Mouse (Mus musculus) hematopoietic stem cell, adult 5-6 weeks (primary cell): ENCODE data around the gene Rtl5. TPM values are rescaled to one million over a fixed set of nuclear protein-coding genes. Genes with fewer than 3 reads are reported as not detected.

Experiments used
- ATAC-seq, 2 experiments: fragments of 125-278 bp in 1 of 2; replicated peaks in 1 of 2; 2 replicates each; pipeline ENCODE4 v1.8.0; 2016 to 2017; ENCODE audit warnings: inconsistent platforms in 2 of 2, mild to moderate bottlenecking in 2 of 2, moderate number of reproducible peaks in 2 of 2, low read depth in 1 of 2, moderate TSS enrichment in 1 of 2; ENCODE audit not compliant: low FRiP score in 2 of 2, poor library complexity in 2 of 2, severe bottlenecking in 2 of 2, insufficient read depth in 1 of 2, low TSS enrichment in 1 of 2
- total RNA-seq: library from RNA; stranded (forward); fragments of 172-1452, 232-1000 nt; gene quantifications from 2 replicates; pipeline ENCODE4 v1.2.3, GENCODE M21; 2017

Rtl5 gene
- total RNA-seq, 1 experiment from 2014 or later = 9.9 TPM

DNA sequence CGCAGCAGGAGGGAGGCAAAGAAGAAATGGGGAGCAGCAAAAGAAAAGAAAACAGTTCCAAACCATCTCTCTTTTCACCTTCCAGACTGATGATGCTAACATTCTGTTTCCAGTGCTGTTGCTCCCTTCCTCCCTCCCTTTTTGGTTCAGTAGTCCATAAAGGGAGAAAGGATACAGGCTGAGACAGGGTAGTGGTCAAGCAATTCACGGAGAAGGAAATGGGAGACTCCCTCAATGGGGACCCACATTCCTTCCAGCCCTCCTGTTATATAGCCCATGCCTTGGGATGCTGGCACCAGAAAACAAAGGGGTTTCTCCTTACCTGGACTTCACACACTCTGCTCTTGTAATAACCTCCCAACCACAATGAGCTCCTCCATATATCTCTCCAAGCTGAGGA is 413 bp upstream of the Rtl5 start:
- no peak for ATAC-seq

DNA sequence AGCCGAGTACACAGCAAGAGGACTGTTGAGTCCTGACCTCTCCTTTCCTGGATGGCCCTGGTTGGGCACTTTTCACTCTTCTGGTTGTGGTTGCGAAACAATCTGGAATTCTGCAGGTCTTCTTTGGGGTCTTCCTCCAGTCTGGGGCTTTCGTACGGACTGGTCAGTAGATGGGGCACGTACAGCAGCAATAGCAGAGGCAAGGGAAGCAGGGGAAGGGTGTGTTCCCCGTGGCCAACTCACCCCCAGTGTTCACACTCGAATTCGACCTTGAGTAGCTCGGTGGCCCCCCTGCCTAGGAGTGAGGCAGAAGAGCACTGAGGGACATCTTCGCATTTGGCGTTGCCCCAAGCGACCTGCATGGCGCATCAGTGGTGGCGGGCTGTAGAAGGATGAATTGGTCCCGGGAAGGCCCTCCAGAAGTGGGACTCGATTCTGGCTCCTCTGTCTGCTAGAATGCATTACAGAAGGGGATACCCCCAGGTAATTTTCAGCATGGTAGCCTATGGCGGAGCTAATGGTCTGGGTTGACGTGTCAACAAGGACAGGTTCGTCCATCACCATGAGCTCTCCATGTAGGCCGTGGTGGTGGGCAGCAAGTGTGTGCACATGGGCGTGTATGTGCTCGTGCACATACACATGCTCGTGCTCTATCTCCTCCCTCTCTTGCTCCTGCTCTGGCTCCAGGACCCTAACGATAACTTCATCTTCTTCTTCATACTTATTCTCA is 2.1 kb downstream of the Rtl5 start:
- ATAC-seq = no peak

DNA sequence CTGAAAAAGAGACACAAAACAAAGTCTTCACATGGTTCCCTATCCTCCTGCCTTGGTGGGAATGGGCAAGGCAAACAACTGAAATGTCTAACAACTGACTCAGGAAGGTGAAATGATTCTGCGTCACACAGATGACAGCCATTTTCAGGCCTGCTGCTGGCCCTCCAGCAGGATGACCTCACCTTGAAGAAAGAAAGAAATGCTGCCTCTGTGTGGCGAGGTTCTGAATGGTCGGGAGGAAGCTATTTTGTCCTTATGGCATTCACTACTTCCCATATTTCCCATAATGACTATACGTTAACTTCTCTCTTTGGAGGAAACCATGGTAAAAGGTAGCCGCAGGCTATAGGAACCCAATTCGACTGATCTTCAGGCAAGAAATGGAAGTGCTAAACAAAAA is 4.0 kb downstream of the Rtl5 start:
- ATAC-seq = no peak

DNA sequence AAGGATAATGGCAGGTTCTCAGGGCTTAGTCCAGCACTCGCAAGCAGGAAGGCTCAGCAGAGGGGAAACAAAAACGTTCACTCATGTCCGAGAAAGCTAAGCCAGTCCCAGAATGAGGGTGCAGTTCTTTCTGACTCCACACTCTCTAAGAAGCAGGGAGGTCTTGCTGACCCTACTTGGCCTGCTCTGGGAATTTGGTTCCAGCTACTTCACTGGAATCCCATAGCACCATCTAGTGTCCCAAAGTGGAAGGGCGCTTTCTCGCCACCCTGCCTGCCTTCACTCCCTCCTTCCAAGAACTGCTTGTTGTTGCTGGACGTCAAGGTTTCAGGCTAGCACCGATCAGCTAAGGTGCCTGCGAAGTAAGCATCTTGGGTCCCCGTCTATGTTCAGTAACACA is 5.0 kb downstream of the Rtl5 start:
- ATAC-seq = peak in 1 of 2 experiments; percentile 46; a peak in 1 of 4 replicates

DNA sequence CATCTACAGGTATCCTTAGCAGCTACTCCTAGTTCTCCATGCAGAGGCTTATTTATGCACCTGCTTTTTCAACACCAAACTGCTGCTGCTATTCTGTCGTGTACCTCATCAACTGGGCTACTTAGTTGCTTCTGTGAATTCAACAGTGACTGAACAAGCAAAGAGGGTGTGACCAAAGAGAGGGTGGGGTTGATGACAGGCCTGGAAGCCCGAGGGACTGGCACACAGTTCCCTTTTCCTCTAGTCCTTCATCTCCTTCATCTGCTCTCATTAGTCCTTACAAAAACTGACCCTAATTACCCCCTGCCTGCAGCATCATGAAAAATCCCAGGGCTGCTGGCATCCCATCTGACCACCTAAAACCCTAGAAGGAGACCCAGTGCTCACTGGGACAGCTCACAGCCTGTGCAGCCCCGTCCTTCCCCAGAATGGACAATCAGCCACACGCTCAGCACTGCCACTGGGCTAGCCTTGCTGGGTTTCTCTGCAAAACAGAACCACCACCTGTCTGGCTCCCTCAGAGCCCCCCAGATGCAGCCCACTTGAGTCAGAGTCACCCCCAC is 5.8 kb downstream of the Rtl5 start:
- ATAC-seq = no peak

- no peak for ATAC-seq
These were observed 7.0 kb downstream of the Rtl5 start for GRCm38 (mm10) chrX:102064062-102064461.

GRCm38 (mm10) chrX:102060891-102061290 is 10.2 kb downstream of the Rtl5 start:
- peak; percentile 93 to 95 for ATAC-seq

DNA sequence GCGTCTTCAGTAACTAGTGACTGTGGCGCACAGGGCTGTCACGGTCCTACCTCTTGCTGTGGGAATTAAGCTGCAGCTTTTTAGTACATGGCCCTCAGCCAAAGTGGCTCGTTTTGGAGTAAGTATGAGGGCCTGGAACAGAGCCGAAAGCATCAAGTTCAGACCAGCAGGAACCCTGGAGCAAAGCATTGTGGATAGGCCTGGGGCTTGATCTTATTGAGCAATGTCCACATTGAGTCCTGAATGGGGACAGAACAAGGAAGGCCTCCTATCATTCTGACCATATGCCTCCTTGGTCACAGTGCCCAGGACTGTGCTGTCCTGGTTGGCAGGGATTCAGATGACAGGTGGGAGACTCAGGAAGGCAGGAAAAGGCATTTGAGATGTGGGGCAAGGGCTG is 10.9 kb downstream of the Rtl5 start:
- ATAC-seq = no peak

GRCm38 (mm10) chrX:102059437-102059836 is 11.7 kb downstream of the Rtl5 start:
- peak in 1 of 2 experiments; percentile 58; a peak in 1 of 4 replicates for ATAC-seq

GRCm38 (mm10) chrX:102054009-102054408 is 17.1 kb downstream of the Rtl5 start:
- peak in 1 of 2 experiments; percentile 48; a peak in 1 of 4 replicates for ATAC-seq

GRCm38 (mm10) chrX:102053371-102053770 is 17.7 kb downstream of the Rtl5 start:
- ATAC-seq = peak in 1 of 2 experiments; percentile 51; a peak in 1 of 4 replicates

DNA sequence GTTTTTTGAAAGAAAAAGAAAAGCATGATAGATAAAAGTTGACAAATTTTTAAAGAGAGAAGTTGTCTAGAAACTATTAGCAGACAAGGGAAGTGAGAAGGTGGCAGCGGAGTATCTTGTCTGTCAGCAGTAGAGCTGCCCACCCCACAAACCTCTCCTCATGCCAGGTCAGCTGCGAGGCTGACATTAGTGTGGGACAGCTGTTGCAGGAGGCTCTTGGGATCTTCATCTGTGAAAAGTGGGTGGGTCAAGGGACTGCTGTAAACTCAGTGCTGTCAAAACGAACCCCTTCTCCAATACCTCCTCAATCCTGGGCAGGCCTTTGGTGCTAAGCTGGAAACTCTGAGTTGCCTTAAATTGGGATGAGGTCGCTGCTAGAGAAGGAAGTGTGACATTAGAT is 19.9 kb downstream of the Rtl5 start:
- ATAC-seq = no peak

DNA sequence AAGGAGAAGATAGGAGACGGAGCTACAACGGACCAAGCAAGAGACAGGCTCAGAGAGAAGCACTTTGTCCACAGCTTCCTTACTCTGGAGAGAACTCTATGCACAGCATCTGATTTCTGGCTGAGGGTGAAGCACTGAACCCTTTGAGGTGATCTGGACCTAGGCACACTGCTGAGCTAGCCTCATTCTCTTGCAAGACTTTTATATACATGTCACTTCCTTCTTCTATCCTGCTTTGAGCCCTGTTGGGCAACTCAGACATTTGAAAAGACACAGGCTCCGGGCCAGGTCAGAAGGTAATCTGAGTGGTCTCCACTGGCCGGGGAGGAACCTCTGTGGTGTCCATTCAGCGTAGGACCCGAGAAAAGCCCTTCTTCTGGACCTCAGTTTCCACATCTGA is 20.6 kb downstream of the Rtl5 start:
- peak; percentile 22 to 62; a peak in 2 of 4 replicates for ATAC-seq

DNA sequence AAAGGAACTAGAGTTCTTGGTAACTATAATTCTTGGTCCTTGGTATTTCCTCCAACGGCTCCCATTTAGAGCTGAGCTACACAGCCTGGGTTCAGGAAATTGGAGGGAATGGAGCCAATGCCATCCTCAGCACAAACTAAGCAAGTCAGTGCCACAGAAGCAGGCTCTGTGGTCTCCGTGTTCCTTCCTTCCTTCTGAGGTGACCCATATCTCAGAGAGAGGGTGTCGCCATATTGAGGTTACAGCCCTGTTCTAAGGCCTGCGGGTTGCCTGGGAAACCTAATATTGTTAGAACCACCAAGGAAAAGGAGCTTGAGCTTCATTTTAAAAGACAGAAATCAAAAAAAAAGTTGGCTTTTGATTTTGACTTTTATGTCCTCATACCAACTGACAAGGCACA is 28.7 kb downstream of the Rtl5 start:
- peak; percentile 86 to 98 for ATAC-seq

- no peak for ATAC-seq
These were observed 29.5 kb downstream of the Rtl5 start for GRCm38 (mm10) chrX:102041562-102041961.

DNA sequence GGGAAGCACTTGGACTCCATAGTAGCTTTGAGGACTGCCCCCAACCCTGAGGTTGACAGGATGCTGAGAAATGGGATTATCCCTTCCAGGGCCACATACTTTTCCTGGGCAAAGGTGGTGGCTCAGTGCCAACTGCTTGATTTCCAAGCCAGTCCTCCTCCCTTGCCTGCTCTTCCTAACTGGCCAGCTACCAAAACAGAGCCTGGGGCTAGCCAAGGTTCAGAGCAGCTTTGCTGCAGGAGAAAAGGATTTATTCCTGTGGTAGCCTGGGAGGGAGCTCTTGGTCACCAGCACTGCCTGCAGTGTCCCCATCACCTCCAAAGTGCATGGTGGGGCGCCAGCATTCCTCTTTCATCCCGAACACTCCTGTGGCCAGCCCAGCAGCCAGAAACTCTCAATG is 33.6 kb downstream of the Rtl5 start:
- no peak for ATAC-seq

- peak; percentile 89 to 97 for ATAC-seq
These were observed 34.2 kb downstream of the Rtl5 start for GRCm38 (mm10) chrX:102036866-102037361.

- ATAC-seq = no peak
These were observed 35.4 kb downstream of the Rtl5 start for GRCm38 (mm10) chrX:102035671-102036070.

DNA sequence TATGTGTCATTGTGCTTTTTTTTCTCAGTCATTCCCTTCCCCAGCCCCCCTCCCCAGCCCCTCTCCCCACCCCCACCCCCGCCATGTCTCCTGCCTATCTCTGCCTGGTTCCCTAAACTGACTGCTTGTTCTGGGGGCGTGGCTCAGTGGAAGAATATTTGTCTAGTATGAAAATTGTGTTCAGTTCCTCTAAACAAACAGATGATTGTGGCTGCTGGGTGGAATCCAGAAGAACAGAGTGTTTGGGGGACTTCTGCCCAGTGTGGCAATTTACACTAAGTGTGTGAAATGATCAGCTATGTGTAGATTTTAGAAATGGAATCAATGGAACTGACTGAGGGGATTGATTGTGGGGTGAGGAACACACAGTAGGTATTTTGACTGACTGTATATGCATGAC is 37.5 kb downstream of the Rtl5 start:
- ATAC-seq = no peak
